Mouse (Mus musculus): ENCODE results near the gene Slc4a4.
"Not testable (repeated sequence)": the region's sequence is repeated elsewhere in the genome, so short reads cannot be mapped to it uniquely, and the experiment has no call there.

Gene Slc4a4

DNA sequence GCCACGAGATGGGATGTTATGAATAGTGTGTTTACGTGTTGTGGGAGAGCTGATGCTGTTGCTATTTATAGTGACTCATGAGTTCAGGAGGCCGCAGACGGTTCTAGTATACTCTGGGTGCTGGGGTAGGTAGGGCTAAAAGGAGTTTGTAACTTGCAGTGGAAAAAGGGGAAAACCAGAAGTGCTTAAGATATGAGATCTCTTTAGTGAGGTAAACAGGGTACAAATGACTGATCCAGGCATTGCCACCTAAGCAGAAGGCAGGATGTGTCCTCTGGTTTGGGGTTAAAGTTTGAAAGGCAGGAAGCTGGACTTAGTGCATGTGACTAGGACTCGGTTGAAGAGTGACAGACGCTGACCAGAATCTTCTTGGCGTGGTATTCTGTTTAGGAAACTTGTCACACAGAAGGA is 74.7 kb downstream of the Slc4a4 start:
- no peak for DNase-seq

DNA sequence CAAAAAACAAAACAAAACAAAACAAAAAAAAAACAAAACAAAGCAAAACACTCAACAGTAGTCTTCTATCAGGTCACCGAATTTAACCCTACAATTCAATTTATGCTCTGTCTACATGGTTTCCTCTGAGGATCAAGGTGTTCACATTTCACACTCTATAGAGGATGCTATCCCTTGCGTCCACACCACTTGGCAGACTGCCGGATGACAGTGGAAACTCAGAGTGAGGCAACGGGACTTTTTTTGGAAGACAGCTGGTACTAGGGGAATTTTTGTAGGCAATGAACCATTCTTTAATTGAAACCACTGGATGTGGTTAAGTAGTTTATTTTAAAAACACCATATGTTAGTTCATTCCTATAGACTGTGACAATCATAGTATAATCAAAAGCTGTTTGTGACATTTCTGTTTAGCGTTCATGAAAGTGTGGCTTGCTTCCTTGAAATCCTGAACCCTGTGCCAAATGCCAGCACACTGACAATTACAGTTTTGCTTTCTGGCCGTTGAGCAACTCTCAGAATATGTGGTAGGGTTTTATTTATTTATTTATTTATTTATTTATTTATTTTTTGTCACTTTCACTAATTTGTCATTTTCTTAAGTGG is 78.2 kb downstream of the Slc4a4 start:
- DNase-seq: peak; percentile 66 to 67

DNA sequence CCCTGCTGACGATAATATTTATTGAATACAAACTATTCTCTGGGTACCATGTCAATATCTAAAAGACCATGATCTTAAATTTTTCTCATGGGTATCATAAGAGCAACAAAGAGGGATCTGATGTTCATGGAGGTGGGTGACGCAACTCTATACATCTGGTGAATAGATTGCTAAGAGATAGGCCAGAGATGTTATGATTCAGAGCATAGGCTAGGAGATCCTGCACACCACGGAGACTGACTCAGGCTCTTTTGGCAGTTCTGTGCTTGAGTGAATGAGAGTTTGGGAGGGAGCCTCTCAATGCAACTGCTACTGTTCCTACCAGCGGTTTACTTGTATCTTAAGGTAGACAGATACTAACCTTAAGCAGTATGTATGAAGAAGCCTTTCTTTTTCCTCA is 79.9 kb downstream of the Slc4a4 start:
- DNase-seq: no peak

DNA sequence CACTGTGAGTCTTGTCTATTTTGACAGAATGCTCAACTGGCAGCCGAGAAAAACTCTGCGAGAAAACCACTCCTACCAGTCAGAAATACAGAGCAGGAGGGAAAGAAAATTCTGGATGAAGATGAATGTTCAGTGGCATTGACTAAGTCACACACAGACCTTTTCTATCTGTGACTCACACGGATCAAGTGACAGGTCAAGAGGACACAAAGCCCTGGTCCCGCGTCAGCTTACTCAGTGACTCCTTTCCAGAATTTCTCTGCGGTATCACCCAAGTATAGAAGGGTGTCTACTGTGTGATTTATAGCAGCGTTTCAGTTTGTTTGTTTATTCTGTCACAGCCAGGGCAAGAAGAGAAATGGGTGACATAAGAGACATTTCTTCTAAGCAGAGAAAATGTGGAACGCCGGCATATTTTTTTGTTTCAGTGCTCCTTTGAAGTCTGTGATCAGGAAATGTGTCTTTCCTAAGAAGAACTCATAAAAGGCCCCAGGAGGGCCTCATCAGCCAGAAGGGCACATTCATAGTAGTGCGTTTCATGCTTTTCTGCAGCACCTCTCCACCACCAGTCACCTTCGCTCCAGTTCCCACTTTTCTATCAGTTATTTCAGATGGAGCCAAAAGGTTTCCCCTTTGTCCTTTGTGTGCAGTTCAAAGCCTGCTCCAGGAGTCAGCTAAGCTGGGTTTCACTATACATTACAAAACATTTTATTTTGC is 82.5 kb downstream of the Slc4a4 start:
- DNase-seq: no peak

DNA sequence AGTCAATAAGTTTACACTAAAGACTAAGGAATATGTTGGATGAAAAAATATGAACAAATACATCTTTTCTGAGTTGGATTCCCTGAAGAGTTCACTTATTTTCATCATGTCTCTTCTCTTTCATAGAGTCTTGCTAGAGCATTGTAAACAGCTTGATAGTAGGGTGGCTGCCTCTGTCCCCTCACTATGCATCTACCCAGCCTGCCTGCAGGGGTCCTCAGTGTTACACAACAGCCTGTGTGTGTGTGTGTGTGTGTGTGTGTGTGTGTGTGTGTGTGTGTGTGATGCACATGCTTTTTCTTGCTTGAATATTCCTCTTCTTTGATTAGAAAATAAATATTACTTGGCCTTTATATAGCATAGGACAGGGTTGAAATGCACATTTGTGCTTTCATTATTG is 84.9 kb downstream of the Slc4a4 start:
- DNase-seq: no peak

DNA sequence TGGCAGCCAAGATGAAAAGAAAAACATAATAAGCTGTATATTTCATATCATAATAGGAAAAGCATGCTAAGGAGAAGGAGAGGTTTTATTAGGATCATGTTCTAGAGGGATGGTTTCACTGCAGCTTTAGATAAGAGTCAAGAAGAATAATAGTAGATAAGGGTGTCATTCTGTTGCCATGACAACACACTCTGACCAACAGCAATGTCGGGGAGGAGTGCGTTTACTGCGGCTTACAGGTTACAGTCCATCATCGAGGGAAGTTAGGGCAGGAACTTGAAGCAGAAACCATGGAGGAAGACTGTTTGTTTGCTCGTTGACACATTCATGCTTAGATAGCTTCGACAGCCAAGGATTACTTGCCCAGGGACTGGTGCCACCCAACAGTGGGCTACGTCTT is 85.7 kb downstream of the Slc4a4 start:
- no peak for DNase-seq

DNA sequence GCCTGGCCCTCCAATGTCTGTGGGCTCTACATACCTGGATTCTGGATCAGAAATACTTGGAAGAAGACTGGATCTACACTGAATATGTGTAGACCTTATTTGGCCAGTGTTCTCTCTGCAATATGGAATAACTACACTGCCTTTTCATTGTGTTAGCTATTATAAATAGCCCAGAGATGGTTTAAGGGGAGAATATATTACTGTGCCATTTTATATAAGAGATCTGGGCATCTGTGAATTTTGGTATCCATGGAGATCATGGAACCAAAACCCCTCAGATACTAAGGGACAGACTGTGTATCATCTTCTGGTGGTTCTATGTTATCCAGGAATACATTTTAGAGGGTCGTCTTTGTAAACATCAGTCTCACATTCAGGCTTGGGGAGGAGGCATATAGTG is 86.5 kb downstream of the Slc4a4 start:
- no peak for DNase-seq

DNA sequence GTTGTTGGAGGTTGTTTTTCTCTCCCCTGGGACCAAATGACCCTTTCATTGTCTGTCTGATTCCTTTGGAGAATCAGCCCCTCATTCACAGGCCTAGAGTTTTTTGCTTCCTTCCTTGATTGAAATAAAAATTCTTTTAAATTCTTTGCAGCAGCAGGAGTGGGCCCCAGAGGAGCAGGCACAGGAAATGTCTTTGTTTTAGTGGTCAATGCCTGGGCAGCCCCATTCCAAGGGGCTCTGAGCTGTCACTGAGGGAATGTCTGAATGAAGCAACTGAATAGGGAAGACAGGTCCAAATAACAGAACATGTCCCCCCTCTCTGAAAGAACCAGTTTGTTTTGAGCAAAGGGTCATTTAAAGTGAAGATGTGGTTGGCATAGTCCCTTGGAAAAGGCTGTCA is 89.1 kb downstream of the Slc4a4 start:
- no peak for DNase-seq

DNA sequence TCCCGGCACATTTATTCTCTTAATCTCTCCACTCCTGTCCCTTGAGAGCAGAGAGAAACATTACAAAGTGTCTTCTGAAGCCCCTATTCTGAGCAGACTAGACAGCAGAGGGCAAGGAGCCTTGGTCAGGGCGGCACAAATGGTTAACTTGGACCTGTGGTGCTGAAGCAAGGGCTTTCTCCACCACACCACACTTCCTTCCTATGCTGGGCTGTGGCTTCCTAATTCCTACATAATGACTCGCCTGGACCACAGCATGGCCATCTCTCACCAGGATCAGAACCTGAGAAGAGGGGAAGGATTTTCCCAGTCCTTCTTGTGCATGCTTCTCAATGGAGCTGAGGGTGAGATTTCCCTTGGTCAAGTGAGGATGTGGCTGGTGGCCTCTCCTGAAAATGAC is 89.8 kb downstream of the Slc4a4 start:
- no peak for DNase-seq

DNA sequence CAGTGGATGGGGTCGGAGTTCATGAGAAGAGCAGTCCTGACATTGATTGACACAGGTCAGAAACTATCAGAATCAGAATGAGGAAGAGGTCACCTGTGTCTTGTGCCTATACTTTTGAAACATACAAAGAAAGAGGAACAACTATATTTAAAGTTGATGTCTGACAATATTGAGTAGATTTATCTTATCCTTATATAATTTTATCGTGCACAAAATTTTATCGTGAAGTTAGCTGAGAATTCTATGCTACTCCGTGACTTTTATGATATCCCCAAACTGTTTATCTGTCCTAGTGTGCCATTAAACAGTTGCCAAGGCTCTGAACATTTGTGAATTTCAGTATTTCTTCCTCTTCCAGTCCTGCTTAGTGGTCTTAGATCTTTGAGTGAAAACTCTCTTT is 94.1 kb downstream of the Slc4a4 start:
- DNase-seq: no peak

DNA sequence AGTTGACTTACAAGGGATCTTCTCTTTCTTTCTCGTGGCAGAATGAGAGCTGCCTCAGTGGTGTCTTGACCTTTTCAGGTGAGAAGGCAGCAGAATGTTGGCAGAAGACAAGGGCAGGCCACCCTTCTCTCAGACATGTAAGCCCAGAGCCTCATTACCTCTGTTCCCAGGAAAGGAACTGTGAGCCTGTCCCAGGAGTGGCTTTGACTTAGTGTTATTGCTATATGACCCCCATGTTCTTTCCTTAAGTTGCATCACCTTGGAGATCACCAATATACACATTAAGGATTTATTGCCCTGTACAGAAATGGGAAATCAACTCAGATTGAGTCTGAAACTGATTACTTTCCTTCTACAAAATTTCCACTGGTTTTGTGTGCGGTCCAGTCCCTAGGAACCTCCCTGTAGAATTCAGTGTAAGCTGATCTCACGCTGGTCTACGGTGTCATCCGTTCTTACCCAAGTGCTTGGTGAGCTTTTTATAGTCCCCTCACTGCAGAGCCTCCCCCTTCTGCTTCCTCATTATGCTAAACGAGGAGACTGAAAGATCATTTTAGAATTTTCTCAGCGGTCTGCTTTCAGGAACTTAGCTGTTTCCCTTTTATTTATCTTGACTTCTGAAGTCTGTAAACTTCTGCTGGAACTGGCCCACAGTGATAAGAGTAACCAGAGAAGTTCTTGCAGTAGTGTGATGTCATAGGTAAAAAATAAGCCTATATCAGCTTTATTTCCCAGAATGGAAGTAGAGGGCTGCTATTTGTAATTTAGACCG is 94.8 kb downstream of the Slc4a4 start:
- no peak for DNase-seq

DNA sequence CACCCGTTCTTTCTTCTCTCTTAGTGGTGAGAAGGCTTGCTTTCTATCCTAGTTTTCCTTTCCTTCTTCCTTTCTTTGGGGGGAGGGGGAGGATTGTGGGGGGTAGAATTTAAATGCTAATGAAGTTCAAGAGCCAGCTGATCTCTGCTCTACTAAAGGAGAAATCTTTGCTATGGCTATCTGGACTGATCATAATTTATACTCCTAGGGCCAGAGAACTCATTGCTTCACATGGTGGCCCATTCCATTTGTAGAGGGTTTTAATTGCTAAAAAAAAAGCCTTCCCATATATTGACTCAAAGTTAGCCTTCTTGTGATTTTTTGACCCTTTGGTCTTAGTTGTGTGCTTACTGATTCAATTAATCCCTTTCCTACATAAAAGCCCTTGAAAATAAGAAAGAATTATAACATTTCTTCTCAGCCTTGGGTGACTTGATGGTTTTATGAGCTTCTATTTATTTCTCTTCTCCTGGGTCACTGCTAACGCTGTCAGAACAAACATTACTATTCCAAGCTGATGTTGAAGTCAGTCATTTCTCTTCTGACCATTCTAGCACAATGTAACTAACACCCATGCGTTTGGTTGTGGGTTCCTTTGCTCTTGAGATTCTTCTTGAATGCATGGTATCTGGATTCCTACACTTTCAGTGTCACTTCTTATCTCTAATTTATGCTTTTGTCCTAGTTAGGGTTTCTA is 95.6 kb downstream of the Slc4a4 start:
- DNase-seq: no peak

DNA sequence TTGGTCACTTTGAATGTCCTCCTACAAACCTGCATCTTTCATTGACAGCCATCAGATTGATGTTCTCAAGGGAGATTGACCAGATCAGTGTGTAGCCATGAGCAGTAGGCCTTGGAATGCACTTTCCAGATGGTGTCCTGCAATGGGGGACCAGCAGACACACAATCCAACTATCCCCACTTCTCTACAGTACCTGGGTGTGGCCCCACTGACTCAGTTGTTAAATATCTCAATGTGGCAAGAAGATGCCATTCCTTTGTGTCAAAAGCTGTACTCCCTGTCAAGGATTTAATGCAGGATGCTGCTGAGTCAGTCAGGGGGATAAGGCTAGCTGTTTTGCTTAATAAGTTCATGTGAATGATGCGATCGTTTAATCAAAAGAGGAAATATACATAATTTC is 96.6 kb downstream of the Slc4a4 start:
- no peak for DNase-seq

DNA sequence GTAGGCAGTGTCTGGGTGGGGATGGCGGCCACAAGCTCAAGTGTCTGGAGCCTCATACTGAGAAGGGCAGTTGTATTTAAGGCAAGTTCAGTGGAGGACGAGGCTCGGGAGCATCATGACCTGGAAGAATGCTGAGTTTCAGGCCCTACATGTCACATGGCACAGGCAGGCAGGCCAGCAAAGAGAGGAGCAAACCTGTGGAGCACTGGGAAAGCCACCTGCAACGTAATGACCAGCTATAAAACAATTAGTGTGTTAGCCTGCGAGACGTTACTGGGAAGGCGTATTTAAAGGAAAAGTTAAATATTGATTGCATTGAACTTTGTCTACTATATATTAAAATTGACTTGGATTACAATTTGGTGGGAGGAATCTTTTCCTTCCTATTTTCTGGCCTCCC is 97.0 kb downstream of the Slc4a4 start:
- DNase-seq: no peak

DNA sequence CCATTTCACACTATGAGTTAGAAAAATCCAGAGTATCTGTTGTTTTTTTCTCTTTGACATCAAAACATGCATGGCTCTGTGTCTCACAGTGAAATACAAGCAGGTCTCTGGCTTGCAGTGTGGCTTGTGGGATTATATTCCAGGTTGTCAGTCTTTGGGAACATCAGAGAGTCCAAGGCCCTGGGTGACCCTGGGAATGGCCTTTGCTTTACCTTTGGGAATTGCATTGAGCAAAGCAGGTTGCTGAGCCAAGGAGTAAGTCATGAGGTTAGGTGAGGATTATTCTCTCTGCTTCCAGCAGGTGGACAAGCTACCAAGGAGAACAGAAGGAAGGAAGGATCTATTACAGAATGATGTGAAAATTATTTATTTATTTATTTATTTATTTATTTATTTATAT is 102.4 kb downstream of the Slc4a4 start:
- no peak for DNase-seq

DNA sequence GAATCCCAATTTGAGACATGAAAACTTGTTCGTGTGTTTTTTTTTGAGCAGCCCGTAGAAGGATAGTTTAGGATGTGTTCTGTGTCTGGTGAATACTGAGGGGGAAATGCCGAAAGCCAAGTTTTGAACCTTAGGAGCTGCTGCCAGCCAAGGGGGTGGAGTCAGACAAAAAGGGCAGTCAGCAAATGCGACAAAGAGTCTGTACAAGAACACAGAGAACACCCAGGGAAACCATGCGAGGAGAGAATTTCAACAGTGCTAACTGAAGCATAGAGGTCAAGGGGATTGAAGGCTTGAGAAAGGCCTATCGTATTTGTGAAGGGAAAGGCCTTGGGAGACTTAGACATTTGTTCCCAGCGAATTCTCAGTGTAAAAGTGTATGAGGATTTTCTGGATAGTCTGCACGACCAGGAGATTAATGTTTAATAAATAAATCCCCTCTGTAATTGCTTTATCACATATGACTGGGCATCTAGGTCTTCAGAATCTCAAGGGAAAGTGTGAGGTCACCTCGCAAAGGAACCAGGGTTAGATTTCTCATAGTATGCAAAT is 103.7 kb downstream of the Slc4a4 start:
- peak in 1 of 2 experiments; percentile 26 for DNase-seq

DNA sequence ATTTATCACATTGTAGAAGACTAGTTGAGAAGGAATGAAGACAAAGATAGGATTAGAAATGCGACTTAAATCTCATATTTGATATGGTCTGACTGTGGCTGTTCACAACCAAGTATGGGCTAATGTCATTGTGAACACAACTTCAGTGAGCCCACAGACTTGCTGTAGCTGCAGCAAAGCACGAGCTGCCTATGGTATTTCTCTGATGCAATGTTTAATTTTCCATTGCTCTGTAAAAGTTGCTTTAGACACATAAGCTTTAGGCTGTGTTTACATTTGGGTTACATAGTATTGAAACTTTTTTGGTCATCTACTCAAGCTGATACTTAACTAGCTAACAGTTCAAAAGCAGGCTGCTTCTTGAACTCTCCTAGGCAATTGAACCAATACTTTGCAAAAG is 104.7 kb downstream of the Slc4a4 start:
- DNase-seq: not testable (repeated sequence)

DNA sequence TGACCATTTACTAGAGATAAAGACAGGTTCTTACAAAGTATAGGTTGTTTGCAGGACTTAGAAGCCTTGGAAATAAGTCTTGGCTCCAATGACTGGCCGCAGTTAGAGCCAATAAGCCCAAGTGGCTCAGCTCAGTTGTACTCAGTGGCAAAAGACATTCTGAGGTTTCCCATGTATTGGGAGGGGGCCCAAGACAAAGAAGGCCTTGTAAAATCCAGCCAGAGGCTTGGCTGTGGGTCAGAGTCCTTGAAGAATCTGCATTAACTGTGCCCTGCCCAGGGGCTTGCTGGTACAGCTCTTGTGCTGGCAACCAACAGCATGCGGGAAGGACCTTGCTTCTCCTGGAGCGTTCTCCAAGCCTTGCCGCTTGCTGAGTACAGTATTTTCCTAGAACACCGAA is 107.9 kb downstream of the Slc4a4 start:
- peak in 1 of 2 experiments; percentile 28 for DNase-seq

DNA sequence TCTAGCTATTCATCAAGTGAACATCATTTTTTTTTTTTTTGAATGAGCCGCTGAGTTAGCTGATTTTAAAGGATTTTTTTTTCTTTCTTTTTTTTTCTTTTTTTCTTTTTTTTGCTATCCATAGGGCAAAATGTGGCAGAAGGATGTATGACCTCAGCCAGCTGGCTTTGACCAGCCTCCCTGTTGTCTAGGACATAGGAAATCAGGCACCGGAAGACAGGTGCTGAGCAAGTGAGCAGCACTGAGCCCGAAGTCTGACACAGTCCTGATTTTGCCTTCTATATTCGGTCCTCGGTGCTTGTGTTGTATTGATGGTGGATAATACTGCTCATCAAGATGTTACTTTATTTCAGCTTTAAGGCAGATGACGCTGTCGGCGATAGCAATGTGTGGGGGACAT is 109.6 kb downstream of the Slc4a4 start:
- peak; percentile 56 to 73 for DNase-seq

DNA sequence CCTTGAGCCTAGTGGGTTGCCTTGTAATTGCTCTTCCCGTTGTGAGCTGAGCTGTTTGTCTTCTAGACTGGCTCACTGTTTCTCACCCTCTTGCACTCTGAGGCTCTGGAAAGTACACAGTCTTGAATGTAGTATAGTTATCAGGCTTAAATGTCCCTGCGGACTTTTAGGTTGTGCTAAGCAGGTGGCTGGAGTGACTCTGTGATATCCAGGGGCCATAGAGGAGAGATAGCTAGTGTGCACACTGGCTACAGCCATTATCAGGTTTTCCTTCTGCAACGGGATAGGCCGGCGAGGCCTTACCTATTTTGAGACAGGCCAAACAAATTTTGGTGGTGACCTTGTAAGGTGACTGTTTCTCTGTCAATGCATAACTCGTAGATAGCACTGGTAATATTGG is 110.7 kb downstream of the Slc4a4 start:
- DNase-seq: no peak

DNA sequence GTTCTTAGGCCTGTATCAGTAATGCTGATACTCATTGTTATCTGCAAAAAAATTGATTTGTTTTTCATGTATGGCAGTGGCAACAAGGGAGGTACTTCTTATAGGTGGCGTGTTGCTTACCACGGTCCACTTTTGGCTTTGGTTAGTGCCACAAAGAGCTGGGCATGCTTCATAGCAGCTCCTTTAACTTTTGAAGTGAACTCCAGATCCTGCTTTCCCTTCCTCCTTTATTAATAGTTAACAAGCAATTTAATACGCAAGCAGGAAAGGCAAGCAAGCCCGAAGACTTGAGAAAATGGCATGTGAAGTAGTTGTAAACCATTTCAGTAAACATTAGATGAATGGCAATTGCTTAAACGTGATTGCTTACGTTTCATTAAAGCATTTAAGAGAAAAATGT is 113.2 kb downstream of the Slc4a4 start:
- DNase-seq: no peak

DNA sequence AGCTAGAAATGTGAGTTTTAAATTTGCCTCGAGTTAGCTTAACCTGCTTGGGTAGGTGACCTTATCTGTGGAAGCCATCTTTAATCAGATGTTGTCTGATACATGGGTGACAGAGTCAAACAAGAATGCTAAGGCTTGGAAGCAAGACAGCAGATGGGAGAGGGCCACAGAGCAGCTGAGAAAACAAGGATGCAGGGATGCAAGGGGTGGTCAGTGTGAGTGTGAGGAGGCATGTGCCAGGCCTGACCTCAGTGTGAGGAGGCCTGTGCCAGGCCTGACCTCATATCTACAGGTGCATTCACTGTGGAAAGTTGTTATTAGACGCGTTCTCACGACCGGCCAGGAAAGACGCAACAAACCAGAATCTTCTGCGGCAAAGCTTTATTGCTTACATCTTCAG is 114.0 kb downstream of the Slc4a4 start:
- no peak for DNase-seq

DNA sequence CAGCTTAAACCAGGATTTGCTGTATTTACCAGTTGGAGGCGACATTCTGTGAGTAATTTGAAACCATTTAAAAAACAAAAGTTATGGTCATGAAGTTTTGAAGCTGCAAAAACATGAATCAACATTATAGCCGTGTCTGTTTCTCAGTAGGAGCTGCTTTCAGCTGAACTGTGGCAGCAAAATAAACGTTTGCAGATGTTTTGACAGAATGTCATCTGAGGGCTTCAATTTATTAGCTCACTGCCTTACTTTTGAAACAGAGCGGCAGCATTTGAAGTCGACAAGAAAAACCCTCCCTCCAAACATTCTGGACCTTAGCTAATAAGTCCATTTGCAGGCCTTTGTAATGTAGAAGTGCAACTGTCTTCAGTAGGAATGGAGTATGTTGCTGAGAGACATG is 123.5 kb downstream of the Slc4a4 start:
- no peak for DNase-seq
